Mouse (Mus musculus): ENCODE measurements around the gene Gsto2.

Gsto2 gene

GRCm38 (mm10) chr19:47919126-47919965 lies 54.0 kb downstream of the Gsto2 start, which contains the start of the genes Cfap43 and Itprip:
TSS of gene Cfap43 (minus strand) at chr19:47919287.
TSS of gene Itprip (minus strand) at chr19:47919299.
- DNase-seq (ENCODE audit: low spot score in 2 of 2): peak; percentile 72 to 79

- DNase-seq (ENCODE audit: low spot score in 2 of 2): no peak
Measured at GRCm38 (mm10) chr19:47919966-47920375, 54.6 kb downstream of the Gsto2 start.

- DNase-seq (ENCODE audit: low spot score in 2 of 2): no peak
Measured at GRCm38 (mm10) chr19:47925819-47926218, 60.5 kb downstream of the Gsto2 start.

GRCm38 (mm10) chr19:47927032-47927431 lies 61.7 kb downstream of the Gsto2 start:
- DNase-seq (ENCODE audit: low spot score in 2 of 2): no peak

- no peak for DNase-seq (ENCODE audit: low spot score in 2 of 2)
Measured at GRCm38 (mm10) chr19:47929043-47929442, 63.7 kb downstream of the Gsto2 start.

- peak in 1 of 2 experiments; percentile 43 for DNase-seq (ENCODE audit: low spot score in 2 of 2)
Measured at GRCm38 (mm10) chr19:47931982-47932638, 66.8 kb downstream of the Gsto2 start.

- no peak for DNase-seq (ENCODE audit: low spot score in 2 of 2)
Measured at GRCm38 (mm10) chr19:47934146-47934545, 68.8 kb downstream of the Gsto2 start.

- DNase-seq (ENCODE audit: low spot score in 2 of 2): no peak
Measured at GRCm38 (mm10) chr19:47934636-47935238, 69.4 kb downstream of the Gsto2 start.

- no peak for DNase-seq (ENCODE audit: low spot score in 2 of 2)
Measured at GRCm38 (mm10) chr19:47935530-47935929, 70.2 kb downstream of the Gsto2 start.
